Mouse (Mus musculus): ENCODE measurements around the gene Tmem30b. TPM values are rescaled to one million over a fixed set of nuclear protein-coding genes. Genes with fewer than 3 reads are reported as not detected.
"Not testable (repeated sequence)": the region's sequence is repeated elsewhere in the genome, so short reads cannot be mapped to it uniquely, and the experiment has no call there.

Tmem30b gene
- total RNA-seq, 2 experiments from 2014 or later = not detected

DNA sequence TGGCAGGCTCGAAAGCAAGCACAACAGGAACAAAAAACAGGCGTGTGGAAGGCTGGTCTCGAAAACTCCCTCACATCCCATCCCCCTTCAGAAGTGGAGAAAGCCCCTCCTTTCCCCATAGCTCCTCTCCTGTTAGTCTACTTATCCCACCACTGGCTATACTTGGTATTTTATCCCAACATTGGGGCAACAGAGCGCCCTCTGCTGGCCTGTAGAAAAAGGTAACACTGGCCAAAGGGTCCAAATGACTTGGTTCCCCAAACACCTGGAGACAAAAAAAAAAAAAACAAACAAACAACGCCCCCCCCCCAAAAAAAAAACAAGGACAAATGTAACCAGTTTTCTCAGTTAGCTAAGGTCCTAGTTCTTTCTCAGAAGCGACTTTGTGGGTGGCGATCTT is 13.9 kb upstream of the Tmem30b start:
- ATAC-seq (ENCODE audit: poor library complexity, severe bottlenecking) = no peak

GRCm38 (mm10) chr12:73558525-73559195 is 12.5 kb upstream of the Tmem30b start:
- no peak for ATAC-seq (ENCODE audit: poor library complexity, severe bottlenecking)

GRCm38 (mm10) chr12:73554155-73554554 is 8.0 kb upstream of the Tmem30b start:
- peak; percentile 78 for ATAC-seq (ENCODE audit: poor library complexity, severe bottlenecking)

DNA sequence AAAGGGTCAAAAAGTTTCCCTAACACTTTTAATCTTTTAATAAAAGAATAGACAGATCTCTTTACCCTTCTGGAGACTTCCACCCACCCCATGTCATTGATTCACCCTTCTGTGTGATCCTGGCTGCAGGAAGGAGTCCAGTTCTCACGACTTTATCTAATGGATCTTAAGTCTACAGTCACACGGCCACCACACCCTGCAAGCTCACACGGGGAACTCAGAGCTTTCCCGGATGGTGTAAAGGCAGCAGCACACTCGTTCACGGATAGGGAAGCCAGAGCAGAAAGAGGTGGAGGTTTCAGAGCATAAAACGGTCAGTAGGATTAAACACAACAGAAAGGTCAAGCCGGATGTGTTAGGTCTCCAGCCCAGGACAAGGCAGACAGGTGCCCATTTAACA is 2.1 kb upstream of the Tmem30b start:
- no peak for ATAC-seq (ENCODE audit: poor library complexity, severe bottlenecking)

DNA sequence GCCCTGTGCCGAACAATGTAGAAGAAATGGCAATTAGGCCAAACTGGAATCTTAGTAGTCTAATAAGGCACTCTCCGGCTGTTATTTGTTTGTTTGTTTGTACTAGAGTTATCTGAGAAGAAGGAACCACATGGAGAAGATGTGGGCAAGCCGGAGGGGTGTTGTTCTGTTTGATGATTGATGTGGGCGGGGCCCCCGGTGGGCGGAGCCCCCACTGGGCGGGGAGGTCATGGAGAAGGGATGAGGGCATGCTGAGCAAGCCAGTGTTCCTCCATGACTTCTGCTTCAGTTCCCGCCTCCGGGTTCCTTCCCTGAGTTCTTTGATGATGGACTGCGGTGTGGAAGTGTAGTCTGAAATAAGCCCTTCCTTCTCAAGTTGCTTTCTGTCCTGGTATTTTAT is 1.5 kb upstream of the Tmem30b start:
- ATAC-seq (ENCODE audit: poor library complexity, severe bottlenecking) = no peak

GRCm38 (mm10) chr12:73545672-73546085 is 513 bp downstream of the Tmem30b start:
- peak; percentile 74 for ATAC-seq (ENCODE audit: poor library complexity, severe bottlenecking)

DNA sequence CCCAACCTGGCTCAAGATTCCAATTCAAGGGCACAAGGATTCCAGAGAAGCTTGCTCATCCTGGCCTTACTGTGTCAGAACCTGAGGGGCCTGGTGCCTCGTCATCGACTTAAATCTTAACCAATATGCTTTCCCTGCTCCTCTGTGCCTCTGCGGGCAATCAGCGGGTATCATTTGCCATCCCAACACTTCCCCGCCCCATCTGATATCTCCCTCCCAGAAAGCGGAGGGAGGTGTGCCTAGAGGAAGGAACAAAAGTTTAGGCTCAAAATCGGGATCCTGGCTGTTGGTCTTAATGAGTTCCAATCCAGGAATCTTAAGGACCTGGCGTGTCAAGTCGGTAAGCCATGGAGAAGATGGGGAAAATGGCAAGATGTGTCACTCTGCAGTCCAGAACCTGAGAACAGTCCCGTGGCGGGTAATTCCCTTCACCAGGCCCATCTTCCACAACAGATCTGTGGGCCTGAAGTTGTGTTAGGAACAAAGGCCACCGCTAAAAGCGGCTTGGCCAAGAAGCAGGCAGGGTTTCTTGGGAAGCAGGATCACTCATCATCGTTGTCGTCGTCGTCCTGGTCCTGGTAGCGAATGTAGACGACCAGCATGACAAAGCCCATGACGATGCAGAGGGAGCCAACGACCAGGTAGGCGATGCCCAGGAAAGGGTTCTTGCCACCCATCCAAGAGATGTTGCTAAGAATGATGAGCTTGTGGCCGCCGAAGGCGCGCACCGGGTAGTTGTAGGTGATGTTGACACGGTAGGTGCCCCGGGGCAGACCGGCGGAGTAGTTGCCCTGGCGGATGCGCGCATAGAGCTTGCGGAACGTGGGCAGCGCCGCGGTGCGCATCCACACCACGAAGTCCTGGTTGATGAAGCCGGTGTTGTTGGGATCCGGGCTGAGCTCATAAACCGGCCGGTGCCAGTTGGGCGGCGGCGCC is 1.2 kb downstream of the Tmem30b start:
- ATAC-seq (ENCODE audit: poor library complexity, severe bottlenecking) = no peak

GRCm38 (mm10) chr12:73543191-73543590 is 3.0 kb downstream of the Tmem30b start:
- no peak for ATAC-seq (ENCODE audit: poor library complexity, severe bottlenecking)

GRCm38 (mm10) chr12:73540402-73540801 is 5.8 kb downstream of the Tmem30b start:
- no peak for ATAC-seq (ENCODE audit: poor library complexity, severe bottlenecking)

DNA sequence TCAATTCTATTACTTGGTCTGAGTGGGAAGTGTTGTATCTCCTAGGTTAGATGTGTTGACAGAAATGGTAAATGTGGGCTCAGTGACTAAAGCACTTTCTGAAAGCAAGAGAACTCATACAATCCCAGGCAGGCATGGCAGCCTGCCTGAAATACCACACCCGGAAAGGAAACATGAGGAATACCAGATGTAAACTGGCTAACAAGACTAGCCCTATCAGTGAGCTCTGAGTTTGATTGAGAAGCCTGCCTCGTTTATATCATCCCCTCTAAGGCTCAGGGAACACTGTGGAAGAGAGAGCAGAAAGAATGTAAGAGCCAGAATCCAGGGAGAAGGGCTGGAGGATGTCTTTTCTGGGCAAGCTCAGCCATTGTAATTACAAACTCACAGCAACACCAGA is 7.0 kb downstream of the Tmem30b start:
- ATAC-seq (ENCODE audit: poor library complexity, severe bottlenecking) = no peak

DNA sequence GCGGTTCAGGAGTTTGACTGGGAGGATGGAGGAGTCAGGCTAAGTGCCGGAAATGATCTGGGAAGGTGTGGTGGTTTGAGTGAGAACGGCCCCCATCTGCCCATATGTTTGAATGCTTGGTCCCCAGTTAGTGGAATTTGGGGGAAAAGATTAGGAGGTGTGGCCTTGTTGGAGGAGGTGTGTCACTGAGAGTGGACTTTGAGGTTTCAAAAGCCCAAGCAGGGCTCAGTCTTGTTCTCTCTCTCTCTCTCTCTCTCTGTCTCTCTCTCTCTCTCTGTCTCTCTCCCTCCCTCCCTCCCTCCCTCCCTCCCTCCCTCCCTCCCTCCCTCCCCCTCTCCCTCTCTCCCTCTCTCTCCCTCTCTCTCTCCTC is 8.1 kb downstream of the Tmem30b start:
- ATAC-seq (ENCODE audit: poor library complexity, severe bottlenecking) = not testable (repeated sequence)

DNA sequence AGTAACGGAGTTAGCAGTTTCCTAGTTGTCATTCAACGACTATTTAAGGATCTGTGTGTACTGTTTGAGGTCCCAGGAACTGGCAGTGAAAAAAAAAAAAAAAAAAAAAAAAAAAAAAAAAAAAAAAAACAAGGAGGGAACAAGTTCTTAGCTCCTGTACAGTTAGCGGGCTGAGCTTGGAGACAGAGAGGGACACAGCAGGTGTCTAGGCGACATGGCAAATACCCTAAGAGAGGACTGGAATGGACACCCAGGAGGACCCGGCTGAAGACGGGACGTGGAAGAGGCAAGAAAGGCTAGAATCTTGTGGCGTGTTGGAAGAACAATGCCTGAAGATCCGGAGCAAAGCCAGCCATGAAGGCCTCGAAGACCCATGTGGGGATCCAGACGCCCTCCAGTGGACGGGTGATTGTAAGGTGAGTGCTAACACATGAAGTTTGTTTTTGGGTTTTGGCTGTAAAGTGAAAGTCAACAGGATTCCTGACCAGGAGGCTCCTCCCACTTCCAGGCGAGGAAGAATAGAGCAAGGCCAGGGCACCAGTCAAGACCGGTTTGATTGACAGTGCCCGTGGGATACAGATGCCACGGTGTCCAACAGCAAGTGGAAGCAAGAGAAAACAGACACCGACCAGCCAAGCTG is 8.6 kb downstream of the Tmem30b start:
- ATAC-seq (ENCODE audit: poor library complexity, severe bottlenecking) = peak; percentile 51; the same call in 1 of the 2 replicates

- peak; percentile 72 for ATAC-seq (ENCODE audit: poor library complexity, severe bottlenecking)
Measured at GRCm38 (mm10) chr12:73534591-73534990, 11.6 kb downstream of the Tmem30b start.

DNA sequence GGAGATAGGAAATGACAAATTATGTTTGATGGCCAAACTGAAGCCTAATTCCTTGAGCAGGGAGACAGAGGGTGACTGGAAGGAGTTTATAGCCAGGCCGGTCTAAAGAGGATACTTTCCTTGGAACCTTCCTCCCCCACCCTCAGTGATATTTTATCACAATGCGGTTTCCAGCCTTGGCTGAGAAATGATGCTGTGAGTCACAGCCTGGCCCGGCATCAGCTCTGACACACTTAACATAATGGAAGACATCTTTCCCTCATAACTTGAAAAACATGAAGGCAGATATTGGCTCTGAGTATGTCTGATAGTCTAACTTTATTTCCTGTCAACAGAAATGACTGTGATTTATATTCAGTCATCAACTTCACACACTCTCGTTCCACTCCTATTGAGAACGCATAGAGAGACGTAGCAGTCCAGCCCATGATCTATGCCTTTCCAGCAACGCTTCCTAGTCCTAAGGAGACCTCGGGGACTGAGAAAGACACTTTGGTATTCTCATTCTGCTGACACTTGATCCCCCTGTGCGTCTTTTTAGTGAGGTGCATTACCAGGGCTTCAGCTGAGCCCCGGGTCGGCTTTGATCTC is 14.2 kb downstream of the Tmem30b start:
- no peak for ATAC-seq (ENCODE audit: poor library complexity, severe bottlenecking)

GRCm38 (mm10) chr12:73529590-73529989 is 16.6 kb downstream of the Tmem30b start:
- ATAC-seq (ENCODE audit: poor library complexity, severe bottlenecking) = no peak

DNA sequence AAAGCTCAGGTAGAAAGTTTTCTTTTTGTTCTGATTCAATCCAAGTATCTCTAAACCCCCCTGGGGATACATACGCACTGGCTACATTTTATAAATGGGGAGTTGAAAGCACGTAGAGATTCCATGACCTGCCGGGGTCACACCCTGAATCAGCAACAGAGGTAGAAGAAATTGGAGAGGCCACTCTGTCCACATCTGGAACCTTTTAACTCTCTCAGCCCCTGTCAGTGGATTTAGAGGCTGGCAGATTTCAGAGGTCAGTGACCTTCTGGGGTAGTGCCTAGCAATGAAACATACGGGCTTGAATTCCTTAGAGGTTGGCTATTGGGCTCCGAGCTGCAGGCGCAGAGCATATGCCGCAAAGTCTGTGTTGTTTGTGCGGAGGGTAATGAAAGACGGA is 17.1 kb downstream of the Tmem30b start:
- ATAC-seq (ENCODE audit: poor library complexity, severe bottlenecking) = no peak

DNA sequence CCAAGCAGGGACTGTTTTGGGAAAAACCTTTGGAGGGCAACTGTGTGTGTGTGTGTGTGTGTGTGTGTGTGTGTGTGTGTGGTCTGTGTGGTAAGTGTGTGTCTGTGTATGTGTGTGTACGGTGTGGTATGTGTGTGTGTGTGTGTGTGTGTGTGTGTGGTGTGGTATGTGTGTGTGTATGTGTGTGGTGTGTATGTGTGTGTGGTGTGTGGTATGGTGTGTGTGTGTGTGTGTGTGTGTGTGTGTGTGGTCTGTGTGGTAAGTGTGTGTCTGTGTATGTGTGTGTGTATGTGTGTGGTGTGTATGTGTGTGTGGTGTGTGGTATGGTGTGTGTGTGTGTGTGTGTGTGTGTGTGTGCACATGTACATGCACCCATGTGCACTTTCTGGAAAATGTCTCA is 18.1 kb downstream of the Tmem30b start:
- not testable (repeated sequence) for ATAC-seq (ENCODE audit: poor library complexity, severe bottlenecking)

GRCm38 (mm10) chr12:73525254-73525885 is 20.8 kb downstream of the Tmem30b start:
- ATAC-seq (ENCODE audit: poor library complexity, severe bottlenecking) = no peak

DNA sequence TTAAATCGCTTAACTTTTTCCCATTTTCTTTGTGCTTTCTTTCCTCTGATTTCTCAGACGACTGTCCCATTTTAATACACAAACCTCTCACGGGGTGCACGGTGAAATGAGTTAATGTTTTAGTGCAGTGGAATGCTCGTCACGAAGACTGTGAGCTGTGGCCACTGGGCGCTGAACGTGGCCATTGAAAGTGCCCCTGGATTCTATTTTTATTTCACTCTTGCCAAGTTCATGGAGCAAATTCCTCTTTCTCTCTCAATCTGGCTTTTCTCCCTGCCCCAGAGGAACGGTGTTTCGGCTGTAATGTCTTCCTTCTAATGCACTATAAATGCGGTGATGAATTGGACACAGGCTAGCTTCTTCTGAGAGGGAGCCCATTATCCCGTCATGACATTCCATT is 23.1 kb downstream of the Tmem30b start:
- no peak for ATAC-seq (ENCODE audit: poor library complexity, severe bottlenecking)

DNA sequence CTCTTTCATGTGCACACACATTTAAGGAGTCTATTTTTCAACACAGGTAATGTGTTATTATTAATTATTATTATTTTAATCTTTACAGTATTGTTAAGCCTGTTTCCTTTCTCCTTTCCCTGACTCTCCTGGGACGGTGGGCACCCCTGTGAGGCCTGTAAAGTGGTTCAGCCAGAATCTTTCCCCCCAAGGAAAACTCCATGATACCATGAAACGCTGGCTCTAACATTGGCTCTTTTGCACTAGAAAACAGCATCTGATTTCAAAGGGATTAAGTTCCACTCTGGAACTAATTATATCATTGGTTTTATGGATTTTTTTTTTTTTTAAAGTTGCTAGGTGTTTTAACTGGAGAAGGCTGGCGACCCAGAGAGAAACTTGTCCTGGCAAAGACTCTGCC is 24.2 kb downstream of the Tmem30b start:
- ATAC-seq (ENCODE audit: poor library complexity, severe bottlenecking) = no peak

Measured in megakaryocyte, adult 5-6 weeks (primary cell).